Mouse (Mus musculus): ENCODE measurements around the gene Fam71b. TPM values are rescaled to one million over a fixed set of nuclear protein-coding genes. Genes with fewer than 3 reads are reported as not detected.

Fam71b gene
- polyA plus RNA-seq (2015; fragmentation: Nextera tagmentation; extraction: Ambion mirVana) = not detected in 2 replicates

- no peak for ATAC-seq
- WGBS = 81% methylated on average over 13 of the region's 13 CpGs
- Histone ChIP-seq H3K4me1 (replicated peaks; ENCODE audit: control insufficient read depth, insufficient read depth, low read length) (no peaks in the 10 kb centered on the region), H3K4me3 (replicated peaks; ENCODE audit: low read length) (no peak within 1 kb of the TSS), H3K27me3 (replicated peaks; ENCODE audit: control insufficient read depth, insufficient read depth, low read length) (no peaks in the 10 kb centered on the region), H3K27ac (ENCODE audit: low read length) (no peak within 1 kb of the TSS), H3K36me3 (ENCODE audit: control insufficient read depth, insufficient read depth) (no peaks in the 10 kb centered on the region), H3K4me2 (ENCODE audit: low read length) (no peak within 1 kb of the TSS), H3K9me3 (ENCODE audit: control insufficient read depth, low read length) (no peaks in the 10 kb centered on the region), H3K9ac (replicated peaks; ENCODE audit: low read depth, low read length) (no peak within 1 kb of the TSS)
These were observed at the start of gene Fam71b for GRCm38 (mm10) chr11:46396167-46396859. Fam71b (plus strand) TSS chr11:46396559.

DNA sequence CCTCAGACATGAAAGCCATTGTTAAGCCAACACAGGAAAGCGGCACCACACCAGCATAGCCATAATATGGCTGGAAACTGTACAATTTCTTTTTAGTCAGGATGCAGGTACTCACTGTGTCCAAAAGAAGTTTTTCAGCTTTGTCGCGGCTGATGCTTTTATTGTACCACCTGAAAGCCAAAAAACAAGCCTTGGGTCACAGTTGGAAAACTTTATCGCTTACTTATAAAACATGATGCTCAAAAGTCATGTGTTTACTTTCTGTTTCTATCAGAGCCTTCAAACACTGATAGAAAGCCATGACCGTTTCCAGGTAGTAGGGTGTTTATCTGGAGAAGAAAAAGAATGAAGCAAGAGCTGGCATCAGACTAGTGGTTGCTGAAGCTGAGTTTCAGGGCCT lies 48.6 kb upstream of the Fam71b start:
- no peaks in the 10 kb centered on the region for H3K27me3 ChIP-seq (replicated peaks; ENCODE audit: control insufficient read depth, insufficient read depth, low read length)
- no peak overlapping the region for H3K4me2 ChIP-seq (ENCODE audit: low read length)
- H3K36me3 ChIP-seq (ENCODE audit: control insufficient read depth, insufficient read depth) = no peaks in the 10 kb centered on the region
- ATAC-seq = no peak
- no peak overlapping the region for H3K27ac ChIP-seq (ENCODE audit: low read length)
- no peaks in the 10 kb centered on the region for H3K9me3 ChIP-seq (ENCODE audit: control insufficient read depth, low read length)
- no peak overlapping the region for H3K4me3 ChIP-seq (replicated peaks; ENCODE audit: low read length)
- no peaks in the 10 kb centered on the region for H3K4me1 ChIP-seq (replicated peaks; ENCODE audit: control insufficient read depth, insufficient read depth, low read length)
- no peak overlapping the region for H3K9ac ChIP-seq (replicated peaks; ENCODE audit: low read depth, low read length)
- WGBS = 90% methylated on average over 5 of the region's 5 CpGs

DNA sequence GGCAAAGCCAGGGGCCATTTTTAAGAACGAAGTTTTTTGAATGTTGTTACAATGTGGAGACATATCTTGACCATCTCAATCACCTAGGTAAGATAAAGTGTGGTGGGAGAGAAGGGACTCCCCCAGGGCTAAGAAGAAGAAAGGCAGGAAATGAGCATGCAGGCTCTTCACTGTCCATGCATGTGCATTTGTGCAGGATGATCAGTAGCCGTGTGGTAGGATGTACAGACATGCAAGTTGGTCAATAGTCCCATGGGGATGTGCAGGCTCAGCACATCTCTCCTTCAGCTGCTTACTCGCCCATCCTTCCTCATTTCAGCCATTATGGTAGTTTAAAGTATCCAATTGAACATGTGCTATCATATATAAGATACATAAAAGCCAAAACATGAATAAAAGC lies 47.9 kb upstream of the Fam71b start:
- no peak for ATAC-seq
- WGBS = 86% methylated on average over 3 of the region's 3 CpGs

GRCm38 (mm10) chr11:46349681-46350410 lies 46.5 kb upstream of the Fam71b start:
- Histone ChIP-seq H3K4me1 (replicated peaks; ENCODE audit: control insufficient read depth, insufficient read depth, low read length) (no peaks in the 10 kb centered on the region), H3K36me3 (ENCODE audit: control insufficient read depth, insufficient read depth) (no peaks in the 10 kb centered on the region), H3K27ac (ENCODE audit: low read length) (no peak overlapping the region), H3K4me3 (replicated peaks; ENCODE audit: low read length) (no peak overlapping the region), H3K9me3 (ENCODE audit: control insufficient read depth, low read length) (no peaks in the 10 kb centered on the region), H3K4me2 (ENCODE audit: low read length) (no peak overlapping the region), H3K27me3 (replicated peaks; ENCODE audit: control insufficient read depth, insufficient read depth, low read length) (no peaks in the 10 kb centered on the region), H3K9ac (replicated peaks; ENCODE audit: low read depth, low read length) (no peak overlapping the region)
- no peak for ATAC-seq
- WGBS = 56% methylated on average over 2 of the region's 2 CpGs

More for the DNA sequence above, 47.9 kb upstream of the Fam71b start:
- Histone ChIP-seq H3K36me3 (ENCODE audit: control insufficient read depth, insufficient read depth) (no peaks in the 10 kb centered on the region), H3K9me3 (ENCODE audit: control insufficient read depth, low read length) (no peaks in the 10 kb centered on the region), H3K4me2 (ENCODE audit: low read length) (no peak overlapping the region), H3K4me3 (replicated peaks; ENCODE audit: low read length) (no peak overlapping the region), H3K9ac (replicated peaks; ENCODE audit: low read depth, low read length) (no peak overlapping the region), H3K27me3 (replicated peaks; ENCODE audit: control insufficient read depth, insufficient read depth, low read length) (no peaks in the 10 kb centered on the region), H3K27ac (ENCODE audit: low read length) (no peak overlapping the region), H3K4me1 (replicated peaks; ENCODE audit: control insufficient read depth, insufficient read depth, low read length) (no peaks in the 10 kb centered on the region)

DNA sequence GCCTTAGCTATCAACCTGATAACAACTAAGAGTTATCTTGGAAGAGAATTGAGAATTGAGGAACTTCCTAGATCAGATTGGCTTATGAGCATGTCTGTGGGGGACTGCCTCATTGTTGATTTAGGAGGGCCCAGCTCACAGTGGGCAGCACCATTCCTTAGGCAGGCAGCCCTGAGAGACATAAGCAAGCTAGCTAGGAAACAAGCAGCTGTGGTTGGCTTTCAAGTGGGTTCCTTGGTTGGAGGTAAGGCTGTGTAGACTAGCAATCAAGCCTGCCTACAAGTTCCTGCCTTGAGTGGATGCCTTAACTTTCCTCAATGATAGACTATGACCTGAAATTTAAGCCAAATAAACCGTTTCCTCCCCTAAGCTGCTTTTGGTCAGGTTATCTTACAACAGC lies 38.0 kb upstream of the Fam71b start:
- Histone ChIP-seq H3K4me2 (ENCODE audit: low read length) (no peak overlapping the region), H3K4me1 (replicated peaks; ENCODE audit: control insufficient read depth, insufficient read depth, low read length) (no peaks in the 10 kb centered on the region), H3K4me3 (replicated peaks; ENCODE audit: low read length) (no peak overlapping the region), H3K27me3 (replicated peaks; ENCODE audit: control insufficient read depth, insufficient read depth, low read length) (no peaks in the 10 kb centered on the region), H3K9ac (replicated peaks; ENCODE audit: low read depth, low read length) (no peak overlapping the region), H3K9me3 (ENCODE audit: control insufficient read depth, low read length) (no peaks in the 10 kb centered on the region), H3K27ac (ENCODE audit: low read length) (no peak overlapping the region), H3K36me3 (ENCODE audit: control insufficient read depth, insufficient read depth) (no peaks in the 10 kb centered on the region)
- no peak for ATAC-seq
- WGBS = 58% methylated on average over 1 of the region's 1 CpGs

DNA sequence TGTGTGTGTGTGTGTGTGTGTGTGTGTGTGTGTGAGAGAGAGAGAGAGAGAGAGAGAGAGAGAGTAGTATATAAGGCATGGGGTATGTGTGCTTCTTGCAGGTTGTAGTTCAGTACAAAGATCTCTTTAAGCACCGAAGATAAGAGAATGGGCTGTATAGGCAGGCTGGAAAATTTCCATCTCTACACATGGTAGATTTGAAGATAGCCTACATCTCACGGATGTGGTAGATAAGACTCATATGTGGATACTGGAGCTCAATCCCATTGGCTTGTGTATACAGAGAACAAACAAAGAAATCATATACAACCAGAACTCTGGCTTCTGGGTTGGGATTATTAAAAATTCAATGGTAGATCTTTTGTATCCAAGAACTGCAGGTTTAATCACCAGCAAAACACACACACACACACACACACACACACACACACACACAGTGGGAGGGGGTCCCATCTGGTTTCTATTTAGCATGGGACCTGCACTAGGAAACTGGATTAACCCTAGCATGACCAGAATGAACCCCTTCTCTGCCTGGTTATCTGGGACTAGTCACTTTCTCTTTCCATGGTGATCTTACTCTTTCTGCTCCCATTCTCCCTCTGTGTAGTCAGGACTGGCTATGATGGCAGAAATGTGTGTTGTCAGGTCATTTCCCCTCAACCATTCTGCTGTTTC lies 35.2 kb upstream of the Fam71b start:
- Histone ChIP-seq H3K9me3 (ENCODE audit: control insufficient read depth, low read length) (no peaks in the 10 kb centered on the region), H3K27ac (ENCODE audit: low read length) (no peak overlapping the region), H3K36me3 (ENCODE audit: control insufficient read depth, insufficient read depth) (no peaks in the 10 kb centered on the region), H3K27me3 (replicated peaks; ENCODE audit: control insufficient read depth, insufficient read depth, low read length) (no peaks in the 10 kb centered on the region), H3K4me1 (replicated peaks; ENCODE audit: control insufficient read depth, insufficient read depth, low read length) (no peaks in the 10 kb centered on the region), H3K9ac (replicated peaks; ENCODE audit: low read depth, low read length) (no peak overlapping the region), H3K4me2 (ENCODE audit: low read length) (no peak overlapping the region), H3K4me3 (replicated peaks; ENCODE audit: low read length) (no peak overlapping the region)
- ATAC-seq = no peak
- WGBS = 72% methylated on average over 2 of the region's 2 CpGs

GRCm38 (mm10) chr11:46362061-46363022 lies 34.0 kb upstream of the Fam71b start:
- Histone ChIP-seq H3K4me2 (ENCODE audit: low read length) (no peak overlapping the region), H3K9ac (replicated peaks; ENCODE audit: low read depth, low read length) (no peak overlapping the region), H3K27me3 (replicated peaks; ENCODE audit: control insufficient read depth, insufficient read depth, low read length) (no peaks in the 10 kb centered on the region), H3K4me3 (replicated peaks; ENCODE audit: low read length) (no peak overlapping the region), H3K27ac (ENCODE audit: low read length) (no peak overlapping the region), H3K36me3 (ENCODE audit: control insufficient read depth, insufficient read depth) (no peaks in the 10 kb centered on the region), H3K4me1 (replicated peaks; ENCODE audit: control insufficient read depth, insufficient read depth, low read length) (no peaks in the 10 kb centered on the region), H3K9me3 (ENCODE audit: control insufficient read depth, low read length) (no peaks in the 10 kb centered on the region)
- WGBS = 88% methylated on average over 18 of the region's 18 CpGs
- no peak for ATAC-seq

- Histone ChIP-seq H3K4me3 (replicated peaks; ENCODE audit: low read length) (no peak overlapping the region), H3K9me3 (ENCODE audit: control insufficient read depth, low read length) (no peaks in the 10 kb centered on the region), H3K4me2 (ENCODE audit: low read length) (no peak overlapping the region), H3K36me3 (ENCODE audit: control insufficient read depth, insufficient read depth) (no peaks in the 10 kb centered on the region), H3K4me1 (replicated peaks; ENCODE audit: control insufficient read depth, insufficient read depth, low read length) (no peaks in the 10 kb centered on the region), H3K9ac (replicated peaks; ENCODE audit: low read depth, low read length) (no peak overlapping the region), H3K27ac (ENCODE audit: low read length) (no peak overlapping the region), H3K27me3 (replicated peaks; ENCODE audit: control insufficient read depth, insufficient read depth, low read length) (no peaks in the 10 kb centered on the region)
- no peak for ATAC-seq
- WGBS = 93% methylated on average over 9 of the region's 9 CpGs
These were observed 32.5 kb upstream of the Fam71b start for GRCm38 (mm10) chr11:46363864-46364263.

All from forebrain, embryonic 16.5 days (tissue).